Mouse (Mus musculus) gastrocnemius, adult 18-20 months (tissue): ENCODE data around the gene Arl4d. TPM values are rescaled to one million over a fixed set of nuclear protein-coding genes. Genes with fewer than 3 reads are reported as not detected.

Experiments used
- DNase-seq: peaks from one replicate; pipeline ENCODE4 v3.0.0; 2021; ENCODE audit warnings: low spot score
- total RNA-seq, 2 experiments: library from RNA; stranded (reverse); gene quantifications; 2 replicates each; pipeline ENCODE4 v1.2.3; 2021

Gene Arl4d
- total RNA-seq, 2 experiments from 2014 or later = 6.1 to 23.4 TPM

GRCm38 (mm10) chr11:101677655-101678054 is 12.3 kb downstream of the Arl4d start:
- no peak for DNase-seq

- DNase-seq = no peak
Measured at GRCm38 (mm10) chr11:101678770-101679169, 13.4 kb downstream of the Arl4d start.

DNA sequence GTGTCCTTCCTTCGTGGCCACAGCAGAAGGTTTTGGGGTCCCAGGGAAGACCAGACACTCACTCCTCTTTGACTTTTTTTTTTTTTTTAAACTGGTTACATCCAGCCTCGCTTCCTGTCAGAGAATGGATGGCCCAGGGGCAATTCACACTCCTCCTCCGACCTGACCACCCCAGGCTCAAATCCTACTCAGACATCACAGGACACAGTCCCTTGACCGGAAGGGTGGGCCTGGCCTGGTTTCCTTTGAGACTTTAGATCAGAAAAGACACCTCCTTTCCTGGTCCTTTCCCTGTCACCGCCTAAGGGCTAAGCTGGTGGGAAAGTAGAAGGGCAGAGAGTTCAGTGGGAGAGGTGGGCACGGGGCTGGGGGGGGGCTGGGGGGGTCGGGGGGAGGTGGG is 14.6 kb downstream of the Arl4d start:
- DNase-seq = no peak

DNA sequence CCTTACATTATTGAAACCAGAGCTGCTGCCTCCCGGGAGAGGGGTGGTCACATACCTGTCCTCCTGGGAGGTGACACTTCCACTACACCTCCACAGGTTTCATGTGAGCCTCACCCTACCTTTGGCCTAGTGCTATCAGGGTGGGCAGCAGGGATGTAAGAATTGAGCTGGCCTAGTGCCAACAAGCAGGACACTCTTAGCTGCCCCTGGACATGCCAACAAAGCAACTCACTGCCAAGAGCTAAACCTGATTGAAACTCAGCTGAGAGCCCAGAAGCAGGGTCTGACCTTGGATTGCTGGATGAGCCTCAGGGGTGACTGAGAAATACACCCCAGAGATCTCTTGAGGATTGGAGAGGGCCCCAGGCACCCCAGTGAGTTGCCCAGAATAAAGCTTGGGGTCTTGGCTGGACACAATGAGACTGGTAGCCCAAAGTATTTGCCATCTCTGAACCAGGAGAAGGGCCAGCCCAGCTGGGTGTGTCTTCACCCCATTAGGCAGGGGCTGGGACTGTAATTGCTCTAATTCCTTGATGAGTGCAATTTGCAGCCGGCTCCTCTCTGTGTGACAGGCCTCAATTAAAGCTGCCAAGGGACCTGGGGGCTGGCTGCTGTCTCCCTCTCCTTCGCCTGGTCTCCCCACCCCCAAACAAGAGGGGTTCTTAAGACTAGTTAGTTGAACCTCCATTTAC is 15.4 kb downstream of the Arl4d start:
- no peak for DNase-seq

GRCm38 (mm10) chr11:101681968-101682367 is 16.6 kb downstream of the Arl4d start:
- no peak for DNase-seq

GRCm38 (mm10) chr11:101682410-101682960 is 17.1 kb downstream of the Arl4d start:
- DNase-seq = no peak

- peak; percentile 77 for DNase-seq
Measured at GRCm38 (mm10) chr11:101687351-101688301, 22.3 kb downstream of the Arl4d start.

DNA sequence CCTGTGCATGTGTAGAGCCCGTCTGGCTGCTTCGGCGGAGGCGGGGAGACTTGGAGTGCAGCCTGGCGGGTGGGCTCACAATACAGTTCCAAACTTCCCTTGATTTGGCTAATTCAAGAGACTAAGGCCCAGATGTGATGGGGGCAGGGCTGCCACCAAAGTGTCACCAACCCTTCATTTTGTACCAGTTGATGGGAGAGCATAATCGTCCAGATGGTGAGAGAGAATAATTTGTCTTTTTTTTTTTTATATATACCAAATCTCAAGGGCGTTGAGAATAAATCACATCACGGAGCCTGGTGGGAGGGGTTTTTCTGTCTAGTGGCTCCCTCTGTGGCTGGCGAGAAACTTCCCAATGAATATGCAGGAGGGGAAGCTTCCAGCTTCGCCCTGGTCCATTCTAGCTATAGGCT is 24.4 kb downstream of the Arl4d start:
- DNase-seq = no peak

- no peak for DNase-seq
Measured at GRCm38 (mm10) chr11:101690326-101690725, 25.0 kb downstream of the Arl4d start.

GRCm38 (mm10) chr11:101695906-101696661 is 30.7 kb downstream of the Arl4d start:
- no peak for DNase-seq

DNA sequence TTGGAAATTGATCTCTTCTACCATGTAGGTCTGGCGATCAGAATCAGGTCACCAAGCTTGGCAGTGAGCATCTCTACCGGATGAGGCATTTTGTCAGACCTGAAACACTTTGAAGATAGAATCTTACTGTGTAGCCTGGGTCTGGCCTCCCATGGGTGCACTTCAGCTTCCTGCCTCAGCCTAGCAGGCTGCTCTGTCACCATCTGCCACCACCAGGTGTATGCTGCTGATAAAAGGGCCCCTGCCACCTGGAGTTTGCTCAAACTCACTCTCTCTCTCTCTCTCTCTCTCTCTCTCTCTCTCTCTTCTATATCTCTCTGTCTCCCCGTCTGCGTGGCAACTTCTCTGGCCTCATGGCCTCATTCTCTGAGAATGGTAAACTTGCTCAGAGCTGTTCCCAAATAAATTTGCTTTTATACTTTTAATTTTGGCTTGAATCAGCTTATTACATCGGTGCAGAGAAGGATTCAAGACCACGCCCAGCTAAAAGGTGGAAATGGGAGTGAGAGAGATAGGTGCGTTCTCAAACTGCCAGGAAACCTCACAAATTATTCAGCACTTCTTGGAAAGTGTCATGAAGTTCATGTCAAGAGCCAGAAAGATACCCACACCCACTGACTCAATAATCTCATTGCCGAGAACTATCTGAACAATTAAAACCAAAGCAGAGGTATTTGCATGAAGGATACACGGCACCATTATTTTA is 32.0 kb downstream of the Arl4d start:
- DNase-seq = no peak

GRCm38 (mm10) chr11:101698114-101698513 is 32.8 kb downstream of the Arl4d start:
- DNase-seq = no peak

GRCm38 (mm10) chr11:101699556-101699955 is 34.2 kb downstream of the Arl4d start:
- peak; percentile 50 for DNase-seq

DNA sequence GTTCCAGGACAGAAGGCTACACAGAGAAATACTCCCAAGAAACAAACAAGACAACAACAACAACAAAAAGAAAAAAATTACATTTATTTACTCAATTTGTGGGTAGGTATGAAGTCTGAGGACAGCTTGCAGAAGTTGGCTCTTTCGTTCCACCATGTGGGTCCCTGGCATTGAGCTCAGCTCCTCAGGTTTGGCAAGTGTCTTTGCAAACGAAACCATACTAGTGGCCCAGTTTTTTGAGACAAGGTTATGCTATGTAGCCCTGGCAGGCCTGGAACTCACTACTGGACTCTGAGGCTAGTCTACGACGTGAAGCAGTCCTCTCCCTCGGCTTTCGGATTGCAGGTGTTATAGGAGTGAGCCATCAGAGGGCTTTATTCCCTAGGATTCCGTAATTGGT is 34.6 kb downstream of the Arl4d start:
- DNase-seq = no peak

GRCm38 (mm10) chr11:101700446-101700845 is 35.1 kb downstream of the Arl4d start:
- peak; percentile 68 for DNase-seq

GRCm38 (mm10) chr11:101704081-101704480 is 38.7 kb downstream of the Arl4d start:
- no peak for DNase-seq

DNA sequence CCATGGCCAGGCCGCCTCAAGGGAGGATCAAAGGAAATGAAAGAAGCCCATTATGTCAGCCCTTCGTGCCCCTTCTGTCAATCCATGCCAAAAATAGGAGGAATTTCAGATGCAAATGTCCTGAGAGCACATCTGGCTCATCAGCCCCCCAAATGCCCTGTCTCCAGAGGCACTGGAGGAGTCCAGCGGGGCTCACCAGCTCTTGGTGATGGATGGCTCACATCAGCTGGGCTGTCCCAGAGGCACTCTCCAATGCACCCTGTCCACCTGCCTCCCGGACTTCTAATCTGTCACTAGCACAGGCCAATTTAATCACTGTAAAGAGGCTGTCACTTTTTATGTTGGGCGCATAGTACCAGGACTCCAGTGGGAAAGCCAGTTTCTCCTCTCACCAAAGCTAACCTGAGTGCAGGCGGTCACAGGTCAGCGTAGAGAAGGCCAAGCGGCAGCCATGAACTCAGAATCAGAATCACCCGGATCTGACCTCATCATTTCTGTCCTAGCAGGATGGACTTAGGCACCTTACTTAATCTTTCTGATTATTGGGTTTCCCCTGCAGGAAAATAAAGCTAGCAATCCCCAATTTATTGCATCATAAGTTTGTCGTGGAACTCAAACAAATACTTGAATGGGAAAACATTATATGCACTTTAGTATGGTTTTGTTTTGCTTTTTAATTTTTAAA is 41.6 kb downstream of the Arl4d start:
- DNase-seq = no peak

DNA sequence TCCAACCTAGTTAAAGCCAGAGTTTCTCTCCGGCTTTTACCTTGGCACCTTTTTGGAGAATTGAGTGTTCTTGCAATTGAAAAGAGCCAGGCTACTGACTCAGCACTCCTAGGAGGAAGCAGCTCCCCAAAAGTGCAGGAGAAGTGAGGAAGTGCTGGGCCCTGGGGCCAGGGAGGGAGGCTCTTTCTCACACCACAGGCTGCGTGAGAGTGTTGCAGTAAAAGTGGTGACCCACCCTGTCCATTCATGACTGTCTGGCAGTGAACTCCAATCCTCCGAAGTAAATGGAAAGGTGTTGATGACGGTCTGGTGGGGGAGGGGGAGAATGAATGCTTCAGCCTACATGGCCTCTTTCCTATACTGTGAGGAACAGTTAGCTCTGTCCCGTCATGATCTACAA is 43.1 kb downstream of the Arl4d start:
- DNase-seq = no peak

DNA sequence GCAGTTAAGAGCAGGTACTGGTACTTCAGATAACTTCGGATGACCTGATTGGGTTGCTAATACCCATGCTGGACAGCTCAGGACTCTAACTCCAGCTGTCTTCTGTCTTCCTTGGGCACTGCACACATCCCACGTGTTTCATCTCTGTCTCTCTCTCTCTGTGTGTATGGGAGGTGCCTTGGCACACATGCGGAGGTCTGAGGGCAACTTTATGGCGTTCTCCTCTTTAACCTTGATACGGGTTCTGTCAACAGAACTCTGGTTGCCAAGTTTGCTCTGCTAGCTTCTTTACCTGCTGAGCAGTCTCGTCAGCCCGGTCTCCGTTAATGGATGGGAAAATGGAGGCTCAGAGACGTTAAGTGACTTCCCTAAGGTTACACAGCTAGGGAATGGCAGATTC is 47.5 kb downstream of the Arl4d start:
- DNase-seq = no peak

DNA sequence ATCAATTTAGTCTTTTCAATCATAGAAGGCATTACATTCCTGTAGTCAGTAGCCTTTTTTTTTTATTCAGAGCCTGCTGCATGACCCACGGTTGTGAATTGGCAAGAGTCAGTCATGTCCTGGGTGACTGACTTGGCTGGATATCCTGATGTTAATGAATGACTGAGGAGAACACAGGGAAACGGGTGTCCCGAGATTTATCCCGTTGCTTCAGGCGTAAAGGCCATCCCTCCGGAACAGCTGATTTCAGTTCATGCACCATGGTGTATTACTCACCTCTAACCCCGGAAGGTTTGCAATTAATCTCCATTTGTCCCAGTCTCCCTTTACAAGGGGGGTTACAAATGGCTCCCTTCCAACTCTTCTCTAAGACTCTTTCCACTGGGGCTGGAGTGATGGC is 48.7 kb downstream of the Arl4d start:
- no peak for DNase-seq
